Mouse (Mus musculus) CH12.LX (cell line): Measurements from ENCODE around the gene Lef1.

Experiments used
- CTCF ChIP-seq, 2 experiments: IDR thresholded peaks in 1 of 2; conservative IDR thresholded peaks in 1 of 2; 2 replicates each; pipeline ENCODE4 v1.5.1; 2011 to 2012; ENCODE audit warnings: low read depth in 2 of 2, low read length in 2 of 2, improper control_type of control experiment in 1 of 2, inconsistent platforms in 1 of 2, mild to moderate bottlenecking in 1 of 2, moderate library complexity in 1 of 2
- EP300 ChIP-seq: IDR thresholded peaks from 2 replicates; pipeline ENCODE4 v1.6.1; 2011; ENCODE audit warnings: low read length, improper control_type of control experiment
- MAX ChIP-seq: IDR thresholded peaks from 2 replicates; pipeline ENCODE4 v1.6.1; 2011; ENCODE audit warnings: low read length, improper control_type of control experiment
- MXI1 ChIP-seq: IDR thresholded peaks from 2 replicates; pipeline ENCODE4 v1.6.1; 2011; ENCODE audit warnings: mild to moderate bottlenecking, low read depth, low read length, improper control_type of control experiment
- NRF1 ChIP-seq: IDR thresholded peaks from 2 replicates; pipeline ENCODE4 v1.6.1; 2014; ENCODE audit warnings: low read depth, mild to moderate bottlenecking, inconsistent platforms, low read length, improper control_type of control experiment, moderate library complexity
- POLR2A ChIP-seq: IDR thresholded peaks from 2 replicates; pipeline ENCODE4 v1.6.1; 2011; ENCODE audit warnings: low read depth, mild to moderate bottlenecking, improper control_type of control experiment, low read length
- UBTF ChIP-seq: IDR thresholded peaks from 2 replicates; pipeline ENCODE4 v1.6.1; 2012; ENCODE audit warnings: low read depth, mild to moderate bottlenecking, inconsistent platforms, low read length, improper control_type of control experiment, moderate library complexity
- ZKSCAN1 ChIP-seq: IDR thresholded peaks from 2 replicates; pipeline ENCODE4 v1.6.1; 2012; ENCODE audit warnings: low read depth, inconsistent platforms, low read length, improper control_type of control experiment, borderline replicate concordance
- ZNF384 ChIP-seq: IDR thresholded peaks from 2 replicates; pipeline ENCODE4 v1.6.1; 2012; ENCODE audit warnings: low read depth, low read length, improper control_type of control experiment, inconsistent platforms

GRCm38 (mm10) chr3:131214060-131214658 lies 103.9 kb downstream of the Lef1 start:
- no peak for TF ChIP-seq POLR2A
- TF ChIP-seq CTCF (conservative IDR thresholded peaks at IDR 0.05 in 1 of 2, IDR thresholded peaks at IDR 0.05 in 1 of 2; ENCODE audit: low read depth in 2 of 2, low read length in 2 of 2), result no peak
- TF ChIP-seq NRF1, result no peak
- TF ChIP-seq MXI1, result no peak
- TF ChIP-seq EP300, result no peak
- TF ChIP-seq ZNF384, result no peak
- no peak for TF ChIP-seq ZKSCAN1
- TF ChIP-seq UBTF, result no peak
- no peak for TF ChIP-seq MAX
